Mouse (Mus musculus) lung, adult 2 months (tissue): ENCODE measurements around the gene Pde10a. TPM values are rescaled to one million over a fixed set of nuclear protein-coding genes. Genes with fewer than 3 reads are reported as not detected.
A peak's percentile ranks its signal among the peaks of the same experiment; 100 is the strongest.

Source experiments
- DNase-seq: peaks from one replicate; pipeline ENCODE4 v3.0.0; 2022
- H3K4me1 ChIP-seq: fragments of 200-500 bp; 2 replicates; pipeline ENCODE4 v1.6.1; 2011; ENCODE audit warnings: low read length; ENCODE audit not compliant: control insufficient read depth, insufficient read depth
- H3K4me3 ChIP-seq: fragments of 200-500 bp; replicated peaks from 2 replicates; pipeline ENCODE3; 2011; ENCODE audit warnings: low read depth, mild to moderate bottlenecking, control low read depth, low read length; ENCODE audit errors: extremely low read depth
- CTCF ChIP-seq: fragments of 200-500 bp; IDR thresholded peaks from 2 replicates; pipeline ENCODE4 v1.5.1; 2011; ENCODE audit warnings: mild to moderate bottlenecking, low read length, control low read depth; ENCODE audit not compliant: insufficient read depth
- POLR2A ChIP-seq: fragments of 200-500 bp; IDR thresholded peaks from 2 replicates; pipeline ENCODE4 v1.6.1; 2011; ENCODE audit warnings: low read depth, mild to moderate bottlenecking, control low read depth, low read length, borderline replicate concordance; ENCODE audit errors: extremely low read depth
- WGBS: fragments of 180-500 bp; shearing (Covaris S2); methylation state at CpG from one replicate; pipeline ENCODE4 v1.1.7; 2018; 5-methylcytosine and 5-hydroxymethylcytosine counted together
- polyA plus RNA-seq: library from polyadenylated mRNA; depleted of rRNA; stranded (reverse); fragments of >200 nt; gene quantifications from 2 replicates; pipeline ENCODE4 v1.2.3, GENCODE M21; 2012

Pde10a gene
- polyA plus RNA-seq, 1 experiment = 0.62 TPM

GRCm38 (mm10) chr17:8995344-8995743, 470.2 kb downstream of the Pde10a start:
- H3K4me1 ChIP-seq = no peaks in the 10 kb centered on the region
- no peak for DNase-seq
- WGBS = 80% methylated on average over 1 of the region's 1 CpGs
- no peak overlapping the region for H3K4me3 ChIP-seq
- TF ChIP-seq CTCF (no peak), POLR2A (no peak)

- WGBS = 65% methylated on average over 4 of the region's 4 CpGs
Observed at GRCm38 (mm10) chr17:9002438-9002837, 477.3 kb downstream of the Pde10a start.

GRCm38 (mm10) chr17:9004516-9004915, 479.3 kb downstream of the Pde10a start:
- 89% methylated on average over 4 of the region's 4 CpGs for WGBS
- TF ChIP-seq CTCF = no peak
- TF ChIP-seq POLR2A = no peak
- Histone ChIP-seq H3K4me1 (no peaks in the 10 kb centered on the region), H3K4me3 (no peak overlapping the region)
- DNase-seq = no peak

More at GRCm38 (mm10) chr17:9002438-9002837, 477.3 kb downstream of the Pde10a start:
- TF ChIP-seq CTCF (no peak), POLR2A (no peak)
- Histone ChIP-seq H3K4me1 (no peaks in the 10 kb centered on the region), H3K4me3 (no peak overlapping the region)
- no peak for DNase-seq

GRCm38 (mm10) chr17:9023198-9023942, 498.2 kb downstream of the Pde10a start:
- no peak for DNase-seq
- 32% methylated on average over 14 of the region's 14 CpGs for WGBS
- TF ChIP-seq CTCF (no peak), POLR2A (no peak)
- no peak overlapping the region for H3K4me3 ChIP-seq
- H3K4me1 ChIP-seq = no peaks in the 10 kb centered on the region

GRCm38 (mm10) chr17:9030181-9030580, 505.0 kb downstream of the Pde10a start:
- H3K4me3 ChIP-seq = no peak overlapping the region
- TF ChIP-seq POLR2A (no peak), CTCF (no peak)
- WGBS = 47% methylated on average over 5 of the region's 5 CpGs
- no peaks in the 10 kb centered on the region for H3K4me1 ChIP-seq
- no peak for DNase-seq

GRCm38 (mm10) chr17:9031241-9032141, 506.3 kb downstream of the Pde10a start:
- TF ChIP-seq CTCF (peak; percentile 86), POLR2A (no peak)
- H3K4me1 ChIP-seq = no peaks in the 10 kb centered on the region
- WGBS = 10% methylated on average over 24 of the region's 24 CpGs
- no peak overlapping the region for H3K4me3 ChIP-seq
- peak; percentile 67 for DNase-seq

GRCm38 (mm10) chr17:9032362-9033044, 507.3 kb downstream of the Pde10a start:
- WGBS = 72% methylated on average over 6 of the region's 6 CpGs

GRCm38 (mm10) chr17:9033511-9033910, 508.3 kb downstream of the Pde10a start:
- H3K4me3 ChIP-seq = no peak overlapping the region
- TF ChIP-seq POLR2A (no peak), CTCF (no peak)
- H3K4me1 ChIP-seq = no peaks in the 10 kb centered on the region
- DNase-seq = no peak
- 73% methylated on average over 5 of the region's 5 CpGs for WGBS

More at GRCm38 (mm10) chr17:9032362-9033044, 507.3 kb downstream of the Pde10a start:
- TF ChIP-seq CTCF = no peak
- no peak for TF ChIP-seq POLR2A
- Histone ChIP-seq H3K4me3 (no peak overlapping the region), H3K4me1 (no peaks in the 10 kb centered on the region)
- DNase-seq = no peak
